Mouse (Mus musculus): ENCODE measurements around the gene Fcmr. TPM values are rescaled to one million over a fixed set of nuclear protein-coding genes. Genes with fewer than 3 reads are reported as not detected.
A peak's percentile ranks its signal among the peaks of the same experiment; 100 is the strongest.

Gene Fcmr
- 0.24 and 0.46 TPM in 2 replicates for polyA plus RNA-seq (2015; fragmentation: Nextera tagmentation; extraction: Ambion mirVana)

DNA sequence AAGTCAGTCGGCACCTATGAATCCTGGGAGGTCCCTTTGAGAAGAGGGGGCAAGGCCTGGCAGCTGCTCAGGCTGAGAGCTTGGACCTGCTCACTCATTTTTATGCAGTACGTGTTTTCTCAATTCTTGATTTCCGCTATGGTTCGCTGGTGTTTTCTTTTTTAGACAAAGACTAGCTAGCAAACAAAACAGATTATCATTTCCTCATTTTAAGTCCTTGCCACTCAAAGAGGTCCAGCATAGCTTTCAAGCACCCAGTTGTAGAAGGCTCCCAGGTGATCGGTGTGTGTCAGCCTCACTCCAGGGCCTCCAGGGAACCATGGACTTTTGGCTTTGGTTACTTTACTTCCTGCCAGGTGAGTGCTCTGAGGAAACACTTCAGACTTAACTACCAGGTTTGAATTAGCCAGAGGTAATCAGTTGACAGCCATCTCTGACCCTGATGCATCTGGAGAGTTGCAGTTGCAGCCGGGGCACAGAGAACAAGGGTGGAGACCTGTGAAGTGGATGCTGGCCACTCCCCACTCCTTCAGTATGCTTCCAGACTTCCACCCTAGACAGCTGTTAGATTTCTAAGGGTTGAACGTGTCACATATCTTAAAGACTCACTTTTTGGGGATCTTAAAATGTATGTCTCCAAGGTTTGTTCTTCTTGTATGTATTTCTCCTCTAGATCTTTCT is at the start of gene Fcmr:
Gene Fcmr (plus strand): TSS at position 129 of the 681 bp plus-strand sequence.
- H3K4me3 ChIP-seq (replicated peaks; ENCODE audit: low read depth, low read length): no peak within 1 kb of the TSS
- no peaks in the 10 kb centered on the region for H3K9me3 ChIP-seq (replicated peaks; ENCODE audit: low read length)
- no peak within 1 kb of the TSS for H3K4me2 ChIP-seq (ENCODE audit: low read length)
- TF ChIP-seq CTCF (IDR thresholded peaks at IDR 0.05; ENCODE audit: low read depth): no peak
- no peaks in the 10 kb centered on the region for H3K36me3 ChIP-seq (ENCODE audit: insufficient read depth, low read length)
- DNase-seq (ENCODE audit: low spot score) (no peak), ATAC-seq (replicated peaks; ENCODE audit: low FRiP score, low read depth) (no peak)
- no peaks in the 10 kb centered on the region for H3K27me3 ChIP-seq (ENCODE audit: insufficient read depth, low read length)
- 71% methylated on average over 7 of the region's 7 CpGs for WGBS
- no peak within 1 kb of the TSS for H3K9ac ChIP-seq (ENCODE audit: low read depth, low read length)
- H3K4me1 ChIP-seq (replicated peaks; ENCODE audit: insufficient read depth, low read length): no peaks in the 10 kb centered on the region
- H3K27ac ChIP-seq: no peak within 1 kb of the TSS

DNA sequence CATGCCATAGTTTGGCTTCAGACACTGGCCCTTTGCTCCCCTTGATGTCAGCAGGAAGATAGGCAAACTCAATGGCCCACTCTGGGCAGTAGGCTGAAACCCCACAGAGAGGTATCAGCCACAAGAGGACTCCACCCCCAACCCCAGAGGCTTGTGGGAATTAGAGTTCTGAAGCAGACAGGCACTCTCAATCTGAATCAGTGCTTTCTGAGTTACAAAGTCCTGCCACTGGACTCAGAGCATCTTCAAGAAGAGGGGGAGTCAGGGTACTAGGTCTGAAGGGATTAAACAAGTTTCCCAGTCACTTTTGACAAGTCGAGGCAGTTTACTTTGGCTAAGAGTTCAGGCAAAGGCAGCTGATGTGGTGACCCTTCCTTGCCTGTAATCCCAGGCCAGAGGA is 45.7 kb upstream of the Fcmr start:
- no peak overlapping the region for H3K9ac ChIP-seq (ENCODE audit: low read depth, low read length)
- no peak overlapping the region for H3K4me3 ChIP-seq (replicated peaks; ENCODE audit: low read depth, low read length)
- no peak for TF ChIP-seq CTCF (IDR thresholded peaks at IDR 0.05; ENCODE audit: low read depth)
- H3K9me3 ChIP-seq (replicated peaks; ENCODE audit: low read length): no peaks in the 10 kb centered on the region
- ATAC-seq (replicated peaks; ENCODE audit: low FRiP score, low read depth) (no peak), DNase-seq (ENCODE audit: low spot score) (no peak)
- H3K36me3 ChIP-seq (ENCODE audit: insufficient read depth, low read length): no peaks in the 10 kb centered on the region
- H3K4me2 ChIP-seq (ENCODE audit: low read length): no peak overlapping the region
- 61% methylated on average over 1 of the region's 1 CpGs for WGBS
- 0 out of 2 replicates have a peak, but pooled peaks cover 6% of the 10 kb centered on the region for H3K4me1 ChIP-seq (replicated peaks; ENCODE audit: insufficient read depth, low read length)
- no peak overlapping the region for H3K27ac ChIP-seq
- H3K27me3 ChIP-seq (ENCODE audit: insufficient read depth, low read length): no peaks in the 10 kb centered on the region

DNA sequence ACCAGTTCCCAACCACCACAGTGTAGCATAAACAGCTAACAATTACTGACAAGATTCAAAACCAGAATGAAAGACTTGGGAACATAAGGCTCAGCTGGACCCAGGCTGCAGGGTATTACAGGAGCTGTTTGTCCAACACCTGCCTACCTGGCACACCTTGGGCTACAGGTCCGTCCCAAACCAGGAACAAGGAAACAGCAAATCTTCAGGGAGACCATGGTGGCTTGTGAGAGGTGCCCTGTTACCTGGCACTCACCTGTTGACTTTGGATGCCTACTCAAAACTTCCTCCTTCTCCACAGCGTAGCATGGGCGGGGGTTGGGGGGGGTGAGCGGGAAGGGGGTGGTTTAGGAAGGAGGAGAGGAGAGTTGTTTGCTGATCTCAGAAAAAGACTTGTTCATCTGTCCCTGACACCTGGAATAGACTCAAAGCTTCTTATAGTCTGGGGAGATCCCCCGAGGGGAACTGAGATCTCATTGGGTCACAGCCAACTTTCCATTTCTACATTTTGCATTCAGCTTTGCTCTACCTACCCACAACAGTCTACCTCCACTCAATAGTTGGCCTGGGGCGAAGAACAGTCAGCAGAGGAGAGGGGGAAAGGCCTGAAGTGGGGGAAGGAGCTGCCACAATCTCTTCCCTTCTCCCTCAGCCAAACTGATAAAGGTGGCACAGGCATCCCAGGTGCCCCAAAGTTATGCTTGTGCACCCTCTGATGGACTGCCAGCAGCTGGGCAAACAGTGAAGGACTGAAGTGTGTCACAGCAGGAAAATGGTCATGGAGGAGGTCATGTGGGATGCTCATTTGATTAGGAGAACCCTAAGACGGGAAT is 44.9 kb upstream of the Fcmr start:
- ATAC-seq (replicated peaks; ENCODE audit: low FRiP score, low read depth) (no peak), DNase-seq (ENCODE audit: low spot score) (no peak)
- Histone ChIP-seq H3K27me3 (ENCODE audit: insufficient read depth, low read length) (no peaks in the 10 kb centered on the region), H3K27ac (no peak overlapping the region), H3K4me1 (replicated peaks; ENCODE audit: insufficient read depth, low read length) (0 out of 2 replicates have a peak, but pooled peaks cover 6% of the 10 kb centered on the region), H3K36me3 (ENCODE audit: insufficient read depth, low read length) (no peaks in the 10 kb centered on the region), H3K4me2 (ENCODE audit: low read length) (no peak overlapping the region), H3K9me3 (replicated peaks; ENCODE audit: low read length) (no peaks in the 10 kb centered on the region), H3K9ac (ENCODE audit: low read depth, low read length) (no peak overlapping the region), H3K4me3 (replicated peaks; ENCODE audit: low read depth, low read length) (no peak overlapping the region)
- TF ChIP-seq CTCF (IDR thresholded peaks at IDR 0.05; ENCODE audit: low read depth): no peak
- 84% methylated on average over 7 of the region's 7 CpGs for WGBS

DNA sequence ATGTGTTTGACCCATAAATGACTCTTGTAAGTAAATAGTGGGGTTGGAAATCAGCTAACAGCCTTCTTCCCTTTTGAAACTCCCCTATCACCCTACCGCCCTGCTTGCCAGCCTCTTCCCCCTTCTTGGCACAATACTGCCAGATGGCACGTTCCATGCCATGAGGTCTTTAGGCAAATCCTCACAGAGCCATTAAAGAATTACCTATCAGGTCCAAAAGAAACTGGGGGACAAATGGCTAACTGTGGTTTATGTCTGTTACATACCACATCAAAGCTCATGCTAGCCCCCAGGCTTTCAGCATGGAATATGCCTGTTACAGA is 44.4 kb upstream of the Fcmr start:
- DNase-seq (ENCODE audit: low spot score) (no peak), ATAC-seq (replicated peaks; ENCODE audit: low FRiP score, low read depth) (no peak)
- Histone ChIP-seq H3K27me3 (ENCODE audit: insufficient read depth, low read length) (no peaks in the 10 kb centered on the region), H3K9ac (ENCODE audit: low read depth, low read length) (no peak overlapping the region), H3K4me3 (replicated peaks; ENCODE audit: low read depth, low read length) (no peak overlapping the region), H3K4me1 (replicated peaks; ENCODE audit: insufficient read depth, low read length) (0 out of 2 replicates have a peak, but pooled peaks cover 6% of the 10 kb centered on the region), H3K36me3 (ENCODE audit: insufficient read depth, low read length) (no peaks in the 10 kb centered on the region), H3K27ac (no peak overlapping the region), H3K9me3 (replicated peaks; ENCODE audit: low read length) (no peaks in the 10 kb centered on the region), H3K4me2 (ENCODE audit: low read length) (no peak overlapping the region)
- 79% methylated on average over 2 of the region's 2 CpGs for WGBS
- no peak for TF ChIP-seq CTCF (IDR thresholded peaks at IDR 0.05; ENCODE audit: low read depth)

DNA sequence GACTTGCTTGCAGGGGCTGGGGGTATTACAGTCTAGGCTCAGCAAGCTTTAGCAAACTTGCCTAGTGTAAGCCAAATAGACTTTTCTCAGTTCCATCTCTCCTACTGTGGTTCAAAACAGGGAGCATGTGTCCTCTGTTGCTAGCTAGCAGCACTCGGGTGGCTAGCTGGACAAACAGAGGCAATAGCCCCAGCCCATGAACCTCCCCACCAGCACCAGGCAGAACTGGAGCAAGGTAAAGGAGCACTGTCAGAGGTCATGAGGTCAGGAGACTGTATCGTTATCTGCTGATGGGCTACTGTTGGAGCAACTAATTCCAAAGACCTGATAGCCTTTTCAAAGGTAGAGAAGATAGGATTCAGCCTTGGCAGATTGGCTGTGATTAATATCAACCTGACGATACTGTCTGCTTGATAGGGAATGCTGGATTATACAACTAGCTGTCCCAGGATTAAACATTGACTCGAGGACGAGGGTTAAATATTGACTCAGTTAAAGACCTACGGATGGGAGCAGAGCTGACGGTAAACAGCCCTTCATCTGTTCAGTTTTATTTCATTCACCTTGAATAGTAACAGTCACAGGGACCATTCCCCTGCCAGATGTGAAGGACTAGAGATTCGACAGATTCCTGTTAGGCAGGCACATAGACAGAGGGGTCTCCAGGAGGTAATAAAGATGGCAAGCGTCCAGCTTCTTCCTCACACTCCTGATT is 43.4 kb upstream of the Fcmr start:
- 57% methylated on average over 9 of the region's 9 CpGs for WGBS
- Histone ChIP-seq H3K9ac (ENCODE audit: low read depth, low read length) (no peak overlapping the region), H3K4me1 (replicated peaks; ENCODE audit: insufficient read depth, low read length) (0 out of 2 replicates have a peak, but pooled peaks cover 6% of the 10 kb centered on the region), H3K9me3 (replicated peaks; ENCODE audit: low read length) (no peaks in the 10 kb centered on the region), H3K36me3 (ENCODE audit: insufficient read depth, low read length) (no peaks in the 10 kb centered on the region), H3K4me2 (ENCODE audit: low read length) (no peak overlapping the region), H3K27ac (peak overlapping the region; percentile 54), H3K27me3 (ENCODE audit: insufficient read depth, low read length) (no peaks in the 10 kb centered on the region), H3K4me3 (replicated peaks; ENCODE audit: low read depth, low read length) (no peak overlapping the region)
- TF ChIP-seq CTCF (IDR thresholded peaks at IDR 0.05; ENCODE audit: low read depth): no peak
- ATAC-seq (replicated peaks; ENCODE audit: low FRiP score, low read depth) (peak; percentile 43; the same call in 1 of the 2 replicates), DNase-seq (ENCODE audit: low spot score) (no peak)

DNA sequence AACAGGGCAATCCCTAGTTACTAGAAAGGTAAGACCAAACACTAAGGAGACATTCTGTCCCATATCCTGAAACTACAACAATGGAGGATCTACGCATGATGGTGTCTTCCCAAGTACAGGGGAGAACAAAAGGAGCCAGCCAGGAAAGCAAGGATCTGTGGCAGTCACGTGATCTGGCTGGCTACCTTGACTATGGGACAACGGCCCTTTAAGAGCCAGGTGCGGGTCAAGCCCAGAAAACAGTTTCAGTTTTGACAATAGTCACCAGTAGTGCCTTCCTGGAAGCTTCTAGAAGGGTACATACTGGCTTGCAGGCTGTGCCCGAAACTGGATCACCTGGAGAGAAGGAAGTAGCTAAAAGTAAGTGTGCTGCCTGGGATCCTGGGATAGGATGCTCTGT is 39.0 kb upstream of the Fcmr start, which contains the start of gene Pigr:
Gene Pigr (plus strand): TSS at position 237 of the 400 bp plus-strand sequence.
- no peak within 1 kb of the TSS for H3K27ac ChIP-seq
- 0 out of 2 replicates have a peak, but pooled peaks cover 6% of the 10 kb centered on the region for H3K4me1 ChIP-seq (replicated peaks; ENCODE audit: insufficient read depth, low read length)
- no peaks in the 10 kb centered on the region for H3K27me3 ChIP-seq (ENCODE audit: insufficient read depth, low read length)
- ATAC-seq (replicated peaks; ENCODE audit: low FRiP score, low read depth) (no peak), DNase-seq (ENCODE audit: low spot score) (no peak)
- H3K9ac ChIP-seq (ENCODE audit: low read depth, low read length): no peak within 1 kb of the TSS
- no peaks in the 10 kb centered on the region for H3K9me3 ChIP-seq (replicated peaks; ENCODE audit: low read length)
- no peak for TF ChIP-seq CTCF (IDR thresholded peaks at IDR 0.05; ENCODE audit: low read depth)
- WGBS: 89% methylated on average over 5 of the region's 5 CpGs
- no peak within 1 kb of the TSS for H3K4me2 ChIP-seq (ENCODE audit: low read length)
- H3K4me3 ChIP-seq (replicated peaks; ENCODE audit: low read depth, low read length): no peak within 1 kb of the TSS
- no peaks in the 10 kb centered on the region for H3K36me3 ChIP-seq (ENCODE audit: insufficient read depth, low read length)

Measured in kidney, postnatal 0 days (tissue).